Mouse (Mus musculus): ENCODE measurements around the gene Selenos. TPM values are rescaled to one million over a fixed set of nuclear protein-coding genes. Genes with fewer than 3 reads are reported as not detected.

Gene Selenos
- polyA plus RNA-seq, 1 experiment: 50.9 TPM

DNA sequence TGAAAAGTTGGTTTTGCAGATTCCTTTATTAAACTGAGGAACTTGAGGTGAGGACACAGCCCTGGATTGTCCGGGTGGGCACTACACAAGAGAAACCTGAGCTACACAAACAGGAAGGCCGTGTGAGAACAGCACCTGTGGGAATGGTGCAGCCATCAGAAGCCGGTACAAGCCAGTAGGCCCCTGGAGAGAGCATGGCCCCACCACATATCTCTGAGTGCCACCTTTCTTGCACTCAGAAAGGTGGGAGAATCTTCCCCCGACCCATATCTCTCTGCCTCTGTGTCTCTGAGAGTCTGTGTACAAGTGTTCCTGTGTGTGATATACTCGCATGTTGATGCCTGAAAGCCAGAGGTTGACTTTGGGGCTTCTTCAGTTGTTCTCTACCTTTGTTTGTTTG, 59.4 kb downstream of the Selenos start:
- peaks cover 14% of the 10 kb centered on the region for H3K36me3 ChIP-seq (ENCODE audit: control insufficient read depth, insufficient read depth)
- H3ac ChIP-seq (ENCODE audit: control insufficient read depth, insufficient read length): no peak overlapping the region
- H3K4me3 ChIP-seq: no peak overlapping the region
- no peak for TF ChIP-seq USF1 (IDR thresholded peaks at IDR 0.05; ENCODE audit: low read depth)
- H3K79me2 ChIP-seq (ENCODE audit: control insufficient read depth, insufficient read depth): peaks cover 98% of the 10 kb centered on the region
- H3K4me2 ChIP-seq (ENCODE audit: low read depth): no peak overlapping the region
- no peaks in the 10 kb centered on the region for H3K27me3 ChIP-seq (ENCODE audit: control insufficient read depth, insufficient read depth, insufficient read length)

Other genes starting within 250 kb of the Selenos start
- gene Pcsk6, start 217.9 kb upstream of the Selenos start, polyA plus RNA-seq (2012; fragmentation: generic; extraction: Trizol): 0.04 TPM
- not detected for gene Gm45213, start 36.0 kb upstream of the Selenos start, polyA plus RNA-seq (2012; fragmentation: generic; extraction: Trizol)
- gene Snrpa1, start 20.6 kb upstream of the Selenos start, polyA plus RNA-seq (2012; fragmentation: generic; extraction: Trizol): 65.6 TPM
- 17.2 TPM for gene Chsy1, start 29.9 kb downstream of the Selenos start, polyA plus RNA-seq (2012; fragmentation: generic; extraction: Trizol)